Mouse (Mus musculus): ENCODE results near the gene Fam198b. TPM values are rescaled to one million over a fixed set of nuclear protein-coding genes. Genes with fewer than 3 reads are reported as not detected.

Fam198b gene
- total RNA-seq, 1 experiment from 2014 or later = 0.55 TPM

GRCm38 (mm10) chr3:79883092-79883491, 1.2 kb upstream of the Fam198b start:
- peak; percentile 53; the same call in 1 of the 2 replicates for ATAC-seq (replicated peaks; ENCODE audit: low read depth, poor library complexity, severe bottlenecking)

GRCm38 (mm10) chr3:79884761-79885189, 442 bp downstream of the Fam198b start:
- ATAC-seq (replicated peaks; ENCODE audit: low read depth, poor library complexity, severe bottlenecking) = peak; percentile 57

- peak; percentile 52 for ATAC-seq (replicated peaks; ENCODE audit: low read depth, poor library complexity, severe bottlenecking)
Measured at GRCm38 (mm10) chr3:79885686-79886356, 1.5 kb downstream of the Fam198b start.

- ATAC-seq (replicated peaks; ENCODE audit: low read depth, poor library complexity, severe bottlenecking) = peak; percentile 34; the same call in 1 of the 2 replicates
Measured at GRCm38 (mm10) chr3:79886357-79887091, 2.2 kb downstream of the Fam198b start.

GRCm38 (mm10) chr3:79887161-79887855, 3.0 kb downstream of the Fam198b start:
- no peak for ATAC-seq (replicated peaks; ENCODE audit: low read depth, poor library complexity, severe bottlenecking)

- no peak for ATAC-seq (replicated peaks; ENCODE audit: low read depth, poor library complexity, severe bottlenecking)
Measured at GRCm38 (mm10) chr3:79887966-79888365, 3.6 kb downstream of the Fam198b start.

GRCm38 (mm10) chr3:79897534-79898370, 13.4 kb downstream of the Fam198b start:
- ATAC-seq (replicated peaks; ENCODE audit: low read depth, poor library complexity, severe bottlenecking) = no peak

GRCm38 (mm10) chr3:79898514-79898913, 14.2 kb downstream of the Fam198b start:
- no peak for ATAC-seq (replicated peaks; ENCODE audit: low read depth, poor library complexity, severe bottlenecking)

GRCm38 (mm10) chr3:79899906-79900305, 15.6 kb downstream of the Fam198b start:
- ATAC-seq (replicated peaks; ENCODE audit: low read depth, poor library complexity, severe bottlenecking) = no peak

GRCm38 (mm10) chr3:79900502-79900901, 16.2 kb downstream of the Fam198b start:
- no peak for ATAC-seq (replicated peaks; ENCODE audit: low read depth, poor library complexity, severe bottlenecking)

- no peak for ATAC-seq (replicated peaks; ENCODE audit: low read depth, poor library complexity, severe bottlenecking)
Measured at GRCm38 (mm10) chr3:79901321-79901720, 17.0 kb downstream of the Fam198b start.

GRCm38 (mm10) chr3:79901734-79902133, 17.4 kb downstream of the Fam198b start:
- ATAC-seq (replicated peaks; ENCODE audit: low read depth, poor library complexity, severe bottlenecking) = peak; percentile 82

- ATAC-seq (replicated peaks; ENCODE audit: low read depth, poor library complexity, severe bottlenecking) = no peak
Measured at GRCm38 (mm10) chr3:79903803-79904202, 19.5 kb downstream of the Fam198b start.

- no peak for ATAC-seq (replicated peaks; ENCODE audit: low read depth, poor library complexity, severe bottlenecking)
Measured at GRCm38 (mm10) chr3:79904238-79904757, 20.0 kb downstream of the Fam198b start.

GRCm38 (mm10) chr3:79905397-79905796, 21.1 kb downstream of the Fam198b start:
- no peak for ATAC-seq (replicated peaks; ENCODE audit: low read depth, poor library complexity, severe bottlenecking)

GRCm38 (mm10) chr3:79906250-79907045, 22.1 kb downstream of the Fam198b start:
- peak; percentile 7 for ATAC-seq (replicated peaks; ENCODE audit: low read depth, poor library complexity, severe bottlenecking)

GRCm38 (mm10) chr3:79907223-79907622, 22.9 kb downstream of the Fam198b start:
- peak; percentile 84 for ATAC-seq (replicated peaks; ENCODE audit: low read depth, poor library complexity, severe bottlenecking)

- ATAC-seq (replicated peaks; ENCODE audit: low read depth, poor library complexity, severe bottlenecking) = peak; percentile 46
Measured at GRCm38 (mm10) chr3:79910375-79911141, 26.2 kb downstream of the Fam198b start.

All from common myeloid progenitor, adult 5-6 weeks (primary cell).